Mouse (Mus musculus) liver (tissue): ENCODE data around the gene Ptgis.

Experiments
- DNase-seq: peaks from one replicate; pipeline ENCODE4 v3.0.0-alpha.2; 2020; ENCODE audit warnings: mixed read lengths

Gene Ptgis

GRCm38 (mm10) chr2:167187119-167187518 is 53.3 kb downstream of the Ptgis start:
- DNase-seq: no peak

GRCm38 (mm10) chr2:167186544-167186943 is 53.9 kb downstream of the Ptgis start:
- DNase-seq: no peak

DNA sequence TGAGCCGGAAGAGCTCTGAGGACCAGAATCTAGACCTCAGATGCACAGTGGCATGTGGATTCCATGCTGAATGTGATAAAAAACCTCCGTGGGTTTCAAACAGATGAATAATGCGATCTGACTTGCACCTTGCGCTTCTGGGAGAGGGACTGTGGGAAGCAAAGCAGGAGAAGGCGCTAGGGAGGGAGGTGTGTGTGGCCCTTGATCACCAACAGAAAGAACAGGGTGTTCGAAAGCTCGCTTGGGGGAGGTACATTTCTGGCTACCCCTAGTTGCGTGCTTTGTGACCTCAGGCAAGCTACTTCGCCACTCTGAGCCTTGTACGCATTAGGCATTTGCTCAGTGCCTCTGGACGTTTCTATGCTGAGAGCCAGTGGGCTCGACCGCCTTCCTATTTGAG is 54.4 kb downstream of the Ptgis start:
- no peak for DNase-seq

DNA sequence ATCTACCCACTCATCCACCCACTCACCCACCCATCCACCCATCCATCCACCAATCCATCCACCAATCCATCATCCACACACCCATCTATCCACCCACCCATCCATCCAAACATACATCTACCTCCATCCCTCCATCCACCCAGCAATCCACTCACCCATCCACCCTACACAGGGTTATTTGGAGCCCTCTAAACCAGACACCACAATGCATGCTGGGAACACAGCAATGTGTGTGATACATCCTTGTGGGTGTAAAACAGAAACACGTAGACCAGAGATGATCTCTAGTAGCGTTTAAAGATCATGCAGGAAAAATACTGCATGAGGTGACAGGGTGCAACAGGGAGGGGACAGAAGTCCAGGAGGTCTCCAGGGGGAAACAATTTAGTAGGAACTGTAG is 55.0 kb downstream of the Ptgis start:
- no peak for DNase-seq

- no peak for DNase-seq
Observed at GRCm38 (mm10) chr2:167181662-167182389, 58.6 kb downstream of the Ptgis start.

DNA sequence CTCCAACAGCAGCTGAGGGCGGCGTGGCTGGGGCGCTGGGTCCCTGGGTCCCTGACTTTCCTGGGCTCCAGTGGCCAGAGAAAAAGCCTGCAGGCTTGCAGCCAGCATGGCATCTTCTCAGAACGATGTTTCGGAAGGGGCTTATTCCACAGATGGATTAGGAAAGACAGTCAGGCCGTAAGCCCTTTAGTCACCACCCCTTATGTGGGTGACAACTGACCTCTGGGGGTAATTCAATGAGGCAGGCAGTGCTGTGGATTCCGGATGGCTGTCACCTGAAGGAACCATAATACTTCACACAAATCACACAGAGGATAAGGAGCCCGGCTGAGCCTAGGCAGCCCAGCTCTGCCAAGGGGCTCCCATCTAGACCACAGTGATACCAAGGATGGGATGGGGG is 59.3 kb downstream of the Ptgis start:
- DNase-seq: no peak

DNA sequence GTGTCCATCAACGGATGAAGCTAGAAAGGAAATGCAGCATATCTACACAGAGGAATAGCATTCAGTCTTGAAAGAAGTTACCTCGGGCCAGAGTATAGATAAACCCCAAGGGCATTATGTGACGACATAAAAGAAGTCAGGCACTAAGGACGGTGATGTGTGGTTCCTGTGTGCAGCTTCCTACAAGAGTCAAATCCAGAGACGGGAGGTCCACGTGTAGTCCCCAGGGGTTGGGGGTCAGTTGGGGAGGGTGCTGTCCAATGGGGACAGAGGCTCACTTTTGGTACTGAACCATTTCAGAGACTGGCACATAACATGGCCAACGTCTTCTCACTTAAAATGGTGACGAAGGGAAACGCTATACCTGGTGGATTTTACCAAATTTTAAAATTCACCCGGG is 61.1 kb downstream of the Ptgis start:
- DNase-seq: no peak

DNA sequence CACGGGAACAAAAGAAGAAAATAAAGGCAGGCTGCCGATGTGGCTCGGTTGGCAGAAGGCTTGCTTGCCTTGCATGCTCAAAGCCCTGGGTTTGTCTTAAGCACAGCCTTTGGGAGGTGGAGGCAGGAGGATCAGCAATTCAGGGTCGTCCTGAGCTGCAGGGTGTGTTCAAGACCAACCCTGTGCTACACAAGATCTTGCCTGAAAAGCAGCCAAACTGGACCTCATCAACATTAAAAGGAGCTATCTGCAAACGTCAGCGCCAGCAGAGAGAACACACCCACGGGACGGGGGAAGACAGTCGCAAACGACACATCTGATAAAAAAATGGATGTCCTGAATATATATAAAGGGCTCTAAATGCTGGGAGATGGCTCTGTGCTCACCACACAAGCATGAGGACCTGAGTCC is 63.2 kb downstream of the Ptgis start:
- DNase-seq: no peak

DNA sequence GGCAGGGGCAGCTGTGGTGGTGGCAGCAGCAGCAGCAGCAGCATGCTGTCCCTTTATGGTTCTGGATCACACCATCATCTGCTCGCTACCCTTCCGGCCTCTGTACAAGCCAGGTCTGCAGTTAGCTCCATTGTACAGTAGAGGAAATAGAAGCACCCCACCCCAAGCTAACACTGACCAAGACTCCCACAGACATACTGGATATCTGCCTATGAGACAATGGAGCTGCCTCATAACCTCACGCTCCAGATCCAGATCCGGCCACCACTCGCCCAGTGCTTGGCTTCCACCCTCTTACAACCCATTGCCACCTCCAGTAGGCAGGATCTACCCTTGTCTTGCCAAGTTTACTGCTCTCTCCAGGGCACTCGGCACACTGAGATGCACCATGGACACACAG is 65.1 kb downstream of the Ptgis start:
- no peak for DNase-seq

DNA sequence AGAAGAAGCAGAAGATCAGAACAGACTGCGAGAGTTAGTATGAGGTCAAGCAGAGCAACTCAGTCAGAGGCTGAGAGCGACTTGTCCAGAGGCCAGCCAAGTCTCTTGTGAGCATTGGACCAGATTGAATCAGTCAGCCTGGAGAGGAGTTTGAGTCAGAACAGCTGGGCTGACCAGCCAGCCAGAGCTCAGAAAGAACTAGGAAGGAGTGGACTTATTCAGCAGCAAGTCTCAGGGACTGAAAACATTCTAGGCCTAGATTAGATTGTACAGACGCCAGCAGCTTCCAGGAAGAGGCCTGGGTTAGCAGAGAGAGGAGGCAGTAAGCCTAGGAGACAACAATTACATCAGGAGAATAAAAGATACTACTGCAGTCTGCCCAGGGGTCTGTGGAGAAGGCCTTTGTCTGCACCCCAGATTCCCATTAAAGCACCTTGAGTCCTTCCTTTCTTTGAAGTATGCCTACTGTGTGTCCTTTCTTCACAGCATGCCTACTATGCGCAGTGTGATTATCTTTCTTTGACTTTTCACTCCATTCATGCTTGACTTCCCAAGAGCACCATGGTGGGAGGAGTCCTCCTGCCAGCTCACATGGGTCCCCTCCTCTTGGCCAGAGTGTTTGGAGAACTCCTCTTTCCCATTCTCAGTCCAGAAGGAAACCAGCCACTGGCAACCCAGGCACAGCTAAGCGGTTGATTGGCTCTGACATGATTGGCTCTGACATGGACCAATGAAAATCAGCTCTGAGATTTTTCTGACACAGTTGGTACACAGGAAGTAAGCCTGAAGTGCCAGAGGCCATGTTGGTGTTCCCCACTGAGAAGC is 67.1 kb downstream of the Ptgis start:
- DNase-seq: no peak

- DNase-seq: no peak
Observed at GRCm38 (mm10) chr2:167167515-167168212, 72.7 kb downstream of the Ptgis start.

DNA sequence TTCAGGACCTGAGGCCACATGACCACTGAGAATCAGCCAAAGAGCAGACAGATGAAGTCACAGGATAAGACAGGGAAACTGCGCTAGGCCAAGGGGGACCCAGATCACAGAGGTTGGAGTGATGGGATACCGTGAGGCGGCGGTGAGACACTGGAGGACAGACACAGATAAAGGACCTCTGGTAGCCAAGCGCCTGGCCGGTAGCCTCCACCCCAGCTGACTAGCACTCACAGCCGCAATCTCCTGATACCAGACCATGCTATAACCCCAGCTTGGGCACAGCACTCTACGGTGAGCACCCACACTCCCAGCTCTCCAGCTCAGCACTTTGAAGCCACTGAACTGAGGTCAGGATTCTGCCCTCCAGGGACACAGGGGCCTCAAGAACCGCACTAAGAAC is 76.8 kb downstream of the Ptgis start:
- no peak for DNase-seq

DNA sequence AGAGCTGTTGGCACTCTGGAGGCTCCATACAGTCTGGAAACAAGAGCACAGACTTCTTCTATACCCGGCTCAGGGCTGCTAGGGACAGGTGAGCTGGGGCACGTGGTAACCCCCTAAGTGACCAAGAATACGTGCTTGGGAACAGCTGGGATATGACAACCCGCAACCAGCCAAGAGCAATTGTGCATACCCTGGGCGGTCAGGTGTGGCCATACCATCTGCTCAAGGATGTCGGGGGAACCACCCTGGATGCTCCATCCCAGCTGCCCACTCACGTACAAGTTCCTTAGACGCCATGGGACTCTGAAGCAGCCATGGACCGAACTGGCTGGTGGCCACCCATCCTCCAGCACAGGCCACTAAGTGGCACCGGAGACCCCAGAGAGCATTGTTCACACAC is 77.3 kb downstream of the Ptgis start:
- DNase-seq: no peak

DNA sequence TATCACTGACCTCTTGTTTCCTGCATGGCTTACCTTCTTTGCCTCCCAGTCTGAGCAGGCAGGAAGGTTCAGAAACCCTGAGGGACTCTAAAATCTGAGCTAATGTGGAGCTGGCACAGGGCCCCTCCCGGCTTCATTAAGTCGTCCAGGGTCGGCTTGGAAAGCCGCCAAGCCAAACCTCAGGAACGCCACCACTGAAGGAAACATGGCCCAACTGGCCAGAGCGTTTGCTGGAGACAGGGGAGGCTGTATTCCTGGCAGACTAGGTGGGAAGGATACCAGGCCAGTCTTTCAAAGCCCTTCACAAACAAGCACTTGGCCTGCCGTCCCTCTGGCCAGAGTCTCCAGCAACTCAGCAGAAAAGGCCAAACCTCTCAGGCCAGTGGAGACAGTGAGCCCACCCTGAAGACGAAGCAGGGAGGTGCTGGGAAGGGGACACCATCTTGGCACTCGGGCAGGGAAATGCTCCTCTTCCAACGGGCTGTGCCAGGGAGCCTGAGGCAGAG is 77.8 kb downstream of the Ptgis start:
- DNase-seq: no peak

- DNase-seq: no peak
Observed at GRCm38 (mm10) chr2:167159721-167160120, 80.7 kb downstream of the Ptgis start.

- no peak for DNase-seq
Observed at GRCm38 (mm10) chr2:167158780-167159179, 81.6 kb downstream of the Ptgis start.

GRCm38 (mm10) chr2:167156118-167156715 is 84.2 kb downstream of the Ptgis start:
- DNase-seq: no peak

DNA sequence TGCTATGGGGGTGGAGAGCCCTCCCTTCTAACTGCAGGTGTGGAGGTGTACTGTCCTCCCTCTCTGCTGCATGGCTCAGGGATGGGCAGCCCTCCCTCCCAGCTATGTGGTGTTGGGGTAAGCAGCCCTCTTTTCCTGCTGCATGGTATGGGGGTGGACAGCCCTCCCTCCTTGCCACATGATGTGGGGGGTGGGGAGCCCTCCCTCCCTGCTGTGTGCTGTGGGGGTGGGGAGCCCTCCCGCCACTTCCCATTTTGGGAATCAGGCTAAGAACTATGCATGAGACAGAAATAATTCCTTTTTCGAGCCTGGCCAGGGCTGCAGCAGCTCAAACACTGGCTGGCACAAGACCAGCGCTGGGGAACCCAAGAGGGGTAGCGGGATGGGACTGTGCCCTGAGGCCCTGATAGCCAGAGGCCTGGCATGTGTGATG is 84.8 kb downstream of the Ptgis start:
- no peak for DNase-seq

DNA sequence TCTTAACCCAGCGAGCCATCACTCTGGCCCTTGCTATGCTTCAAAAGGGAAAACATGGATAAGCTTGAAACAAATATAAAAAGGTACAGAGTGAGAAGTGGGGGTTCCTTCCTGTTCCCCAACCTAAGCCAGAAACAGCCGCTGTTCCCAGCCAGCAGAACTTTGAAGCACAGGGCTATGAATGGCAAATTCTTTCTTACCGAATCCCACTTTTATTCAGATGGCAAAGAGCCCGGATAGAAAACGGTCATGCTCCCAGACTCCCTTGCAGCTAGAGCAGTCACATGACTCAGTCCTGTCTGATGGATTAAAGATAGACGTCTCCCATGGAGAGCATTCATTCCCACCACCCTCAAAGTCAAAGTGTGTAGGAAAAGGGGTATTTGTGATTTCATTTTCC is 89.5 kb downstream of the Ptgis start:
- no peak for DNase-seq

DNA sequence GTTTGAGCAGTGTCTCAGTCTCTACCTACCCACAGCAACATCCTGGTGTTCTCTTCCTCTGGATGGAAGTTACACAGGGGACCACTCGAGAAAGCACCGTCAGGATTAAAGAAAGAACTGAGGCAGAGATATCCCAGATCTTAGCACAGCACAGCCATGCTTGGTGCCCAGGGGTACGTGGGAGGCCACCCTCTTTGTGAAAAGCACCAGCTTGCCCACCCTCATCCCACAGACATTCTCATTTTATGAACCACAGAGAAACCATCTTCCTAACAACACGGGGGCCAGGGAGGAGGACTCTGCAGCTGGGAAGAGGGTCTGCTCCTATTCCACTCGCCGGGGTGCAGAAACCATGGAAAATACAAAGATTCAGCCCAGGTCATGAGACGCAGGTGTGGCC is 90.3 kb downstream of the Ptgis start:
- no peak for DNase-seq

DNA sequence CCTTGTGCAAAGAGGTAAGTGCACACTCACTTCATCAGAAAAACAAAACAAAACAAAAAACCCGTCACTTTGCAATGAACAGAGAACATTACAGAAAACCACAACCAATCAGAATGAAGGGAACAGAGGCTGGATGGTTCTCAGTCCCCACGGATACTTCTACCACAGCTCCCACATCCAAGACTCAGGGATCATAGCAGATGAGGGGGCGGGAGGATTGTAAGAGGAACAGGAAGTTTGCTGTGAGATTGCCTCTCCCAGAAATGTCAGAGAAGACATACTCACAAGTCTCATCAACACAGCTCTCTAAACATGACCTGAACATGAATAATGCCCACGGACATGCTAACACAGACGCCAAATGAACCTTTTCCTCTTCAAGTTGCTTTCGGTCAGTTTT is 91.4 kb downstream of the Ptgis start:
- DNase-seq: no peak

GRCm38 (mm10) chr2:167147708-167148107 is 92.7 kb downstream of the Ptgis start:
- no peak for DNase-seq

DNA sequence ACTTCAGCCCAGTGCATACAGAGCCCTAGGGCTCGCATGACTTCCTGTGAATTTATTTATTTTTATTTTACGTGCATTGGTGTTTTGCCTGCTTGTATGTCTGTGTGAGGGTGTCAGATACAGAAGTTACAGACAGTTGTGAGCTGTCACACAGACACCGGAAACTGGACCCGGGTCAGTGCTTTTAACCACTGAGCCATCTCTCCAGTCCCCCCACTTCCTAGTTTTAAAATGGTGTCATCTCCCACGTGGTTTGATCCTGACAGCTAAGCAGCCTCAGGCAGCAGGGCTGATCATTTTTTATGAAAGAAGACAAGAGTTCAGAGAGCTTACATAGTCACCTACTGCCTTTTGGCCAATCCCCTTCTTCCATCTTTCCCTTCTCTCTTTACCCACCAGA is 94.5 kb downstream of the Ptgis start:
- DNase-seq: no peak
